Comparison of ENCODE assay signal across 19 mouse cellular contexts in genomic region chr11:48551201-48551600, GRCm38 (mm10).
DNase-seq lines count a peak whose midpoint lies in the region; ATAC-seq lines count a peak whose summit lies in the region.
"Had no signal": no experiment of that assay in that cellular context is flagged by ENCODE, and none has a peak within 500 bp of the region (broad histone marks: within the 10 kb centered on the region; RNA-seq: fewer than 3 reads in every experiment).

No protein-coding gene starts in this region.

- DNase-seq in frontal cortex, postnatal 10 days (ENCODE audit: low spot score in 2 of 2): no peak
- peak; percentile 88 for DNase-seq in brain, adult 2 months (ENCODE audit: low read depth, low spot score)
- DNase-seq in layer of hippocampus, adult 9-11 months: peak; percentile 87
- DNase-seq in left cerebral cortex, postnatal 36 days (ENCODE audit: low spot score in 2 of 2): peak; percentile 21 to 35
- DNase-seq in liver: no peak
- no peak for DNase-seq in adrenal gland, adult 8-10 months
- DNase-seq: adrenal gland, postnatal 25 days; cerebellum, adult 2 months; gastrocnemius, postnatal 10 days; heart, adult 18-20 months; kidney, adult 9 months; kidney, postnatal 25 days; lung, adult 2 months; thymus, postnatal 25 days had no signal

- ATAC-seq in frontal cortex, adult (ENCODE audit: low TSS enrichment): peak; percentile 96
- ATAC-seq: CD4-positive, CD25-positive, alpha-beta regulatory T cell, adult 4 months; inflammation-experienced regulatory T-cells, adult 6 months; midbrain, embryonic 15.5 days; Patski had no signal

- intact Hi-C loops in left cerebral cortex, postnatal 36 days (cut with DNase I): no loop called here

Comparison
In these comparisons a context has a peak if more than half of its experiments do, and no peak if none do; other contexts are left out.
1. DNase-seq: peak in brain, adult 2 months (single experiment), layer of hippocampus, adult 9-11 months (single experiment) and left cerebral cortex, postnatal 36 days (2 of 2); none in frontal cortex, postnatal 10 days (0 of 2), liver (single experiment) and adrenal gland, adult 8-10 months (single experiment).